Mouse (Mus musculus) spleen, adult 2 months (tissue): ENCODE measurements around the gene Crybb2.

Source experiments
- CTCF ChIP-seq: fragments of 200-500 bp; IDR thresholded peaks from 2 replicates; pipeline ENCODE4 v1.5.1; 2011; ENCODE audit warnings: mild to moderate bottlenecking, inconsistent platforms; ENCODE audit not compliant: insufficient read depth, insufficient read length, insufficient replicate concordance; ENCODE audit errors: extremely low read depth
- POLR2A ChIP-seq: fragments of 200-500 bp; IDR thresholded peaks from 2 replicates; pipeline ENCODE4 v1.6.1; 2011; ENCODE audit warnings: low read depth, low read length, inconsistent platforms

DNA sequence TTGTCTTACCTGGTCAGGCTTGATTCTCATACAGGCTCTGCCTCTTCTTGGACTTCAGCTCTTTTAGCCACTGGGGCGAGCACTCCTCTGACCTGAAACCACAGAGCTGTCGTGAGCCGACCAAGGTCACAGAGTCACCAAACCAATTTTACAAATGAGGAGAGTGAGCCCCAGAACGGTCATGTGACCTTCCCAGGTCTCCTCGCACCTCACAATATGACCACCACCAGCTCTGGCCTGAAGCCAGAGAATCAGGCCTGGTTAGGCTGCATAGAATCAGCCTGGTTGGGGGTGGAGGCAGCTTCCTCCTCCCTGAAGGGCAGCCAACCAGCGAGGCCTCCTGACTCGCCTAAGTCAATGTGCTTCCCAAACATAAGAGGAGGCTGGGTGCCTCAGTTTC, 22.5 kb upstream of the Crybb2 start:
- TF ChIP-seq POLR2A (no peak), CTCF (no peak)
